Mouse (Mus musculus): ENCODE measurements around the gene Kyat1.
A peak's percentile ranks its signal among the peaks of the same experiment; 100 is the strongest.
"Not testable (repeated sequence)": the region's sequence is repeated elsewhere in the genome, so short reads cannot be mapped to it uniquely, and the experiment has no call there.

Kyat1 gene

GRCm38 (mm10) chr2:30171371-30171996, 34.2 kb downstream of the Kyat1 start, which contains the start of gene Endog:
Gene Endog (plus strand): TSS chr2:30171493.
- Histone ChIP-seq H3K27me3 (ENCODE audit: control insufficient read depth, insufficient read depth, low read length, poor library complexity, severe bottlenecking) (no peaks in the 10 kb centered on the region), H3K36me3 (ENCODE audit: control insufficient read depth, insufficient read depth, low read length, poor library complexity, severe bottlenecking) (peaks cover 5% of the 10 kb centered on the region)
- peak; percentile 84 for DNase-seq (ENCODE audit: low read depth, low spot score)

- peak; percentile 30 for DNase-seq (ENCODE audit: low read depth, low spot score)
- Histone ChIP-seq H3K27me3 (ENCODE audit: control insufficient read depth, insufficient read depth, low read length, poor library complexity, severe bottlenecking) (no peaks in the 10 kb centered on the region), H3K36me3 (ENCODE audit: control insufficient read depth, insufficient read depth, low read length, poor library complexity, severe bottlenecking) (no peaks in the 10 kb centered on the region)
Measured at GRCm38 (mm10) chr2:30166677-30167076, 39.0 kb downstream of the Kyat1 start.

- no peaks in the 10 kb centered on the region for H3K27me3 ChIP-seq (ENCODE audit: control insufficient read depth, insufficient read depth, low read length, poor library complexity, severe bottlenecking)
Measured at GRCm38 (mm10) chr2:30164340-30164932, 41.2 kb downstream of the Kyat1 start.

GRCm38 (mm10) chr2:30161809-30162208, 43.8 kb downstream of the Kyat1 start:
- DNase-seq (ENCODE audit: low read depth, low spot score) = peak; percentile 78
- Histone ChIP-seq H3K36me3 (ENCODE audit: control insufficient read depth, insufficient read depth, low read length, poor library complexity, severe bottlenecking) (no peaks in the 10 kb centered on the region), H3K27me3 (ENCODE audit: control insufficient read depth, insufficient read depth, low read length, poor library complexity, severe bottlenecking) (no peaks in the 10 kb centered on the region)

More at GRCm38 (mm10) chr2:30164340-30164932, 41.2 kb downstream of the Kyat1 start:
- H3K36me3 ChIP-seq (ENCODE audit: control insufficient read depth, insufficient read depth, low read length, poor library complexity, severe bottlenecking) = no peaks in the 10 kb centered on the region
- DNase-seq (ENCODE audit: low read depth, low spot score) = no peak

GRCm38 (mm10) chr2:30159871-30160270, 45.8 kb downstream of the Kyat1 start:
- not testable (repeated sequence) for DNase-seq (ENCODE audit: low read depth, low spot score); H3K27me3 ChIP-seq (ENCODE audit: control insufficient read depth, insufficient read depth, low read length, poor library complexity, severe bottlenecking); H3K36me3 ChIP-seq (ENCODE audit: control insufficient read depth, insufficient read depth, low read length, poor library complexity, severe bottlenecking)

GRCm38 (mm10) chr2:30152616-30153015, 53.0 kb downstream of the Kyat1 start:
- no peak for DNase-seq (ENCODE audit: low read depth, low spot score)
- H3K27me3 ChIP-seq (ENCODE audit: control insufficient read depth, insufficient read depth, low read length, poor library complexity, severe bottlenecking) = no peaks in the 10 kb centered on the region
- H3K36me3 ChIP-seq (ENCODE audit: control insufficient read depth, insufficient read depth, low read length, poor library complexity, severe bottlenecking) = peaks cover 4% of the 10 kb centered on the region; the same call in 1 of the 2 replicates

GRCm38 (mm10) chr2:30151840-30152239, 53.8 kb downstream of the Kyat1 start:
- no peaks in the 10 kb centered on the region for H3K27me3 ChIP-seq (ENCODE audit: control insufficient read depth, insufficient read depth, low read length, poor library complexity, severe bottlenecking)
- DNase-seq (ENCODE audit: low read depth, low spot score) = no peak
- H3K36me3 ChIP-seq (ENCODE audit: control insufficient read depth, insufficient read depth, low read length, poor library complexity, severe bottlenecking) = peaks cover 4% of the 10 kb centered on the region

- Histone ChIP-seq H3K27me3 (ENCODE audit: control insufficient read depth, insufficient read depth, low read length, poor library complexity, severe bottlenecking) (no peaks in the 10 kb centered on the region), H3K36me3 (ENCODE audit: control insufficient read depth, insufficient read depth, low read length, poor library complexity, severe bottlenecking) (peaks cover 4% of the 10 kb centered on the region)
- DNase-seq (ENCODE audit: low read depth, low spot score) = no peak
Measured at GRCm38 (mm10) chr2:30147466-30147865, 58.2 kb downstream of the Kyat1 start.

GRCm38 (mm10) chr2:30144436-30144835, 61.2 kb downstream of the Kyat1 start:
- no peak for DNase-seq (ENCODE audit: low read depth, low spot score)
- Histone ChIP-seq H3K27me3 (ENCODE audit: control insufficient read depth, insufficient read depth, low read length, poor library complexity, severe bottlenecking) (no peaks in the 10 kb centered on the region), H3K36me3 (ENCODE audit: control insufficient read depth, insufficient read depth, low read length, poor library complexity, severe bottlenecking) (peaks cover 8% of the 10 kb centered on the region)

GRCm38 (mm10) chr2:30140021-30140420, 65.6 kb downstream of the Kyat1 start:
- not testable (repeated sequence) for DNase-seq (ENCODE audit: low read depth, low spot score); H3K27me3 ChIP-seq (ENCODE audit: control insufficient read depth, insufficient read depth, low read length, poor library complexity, severe bottlenecking); H3K36me3 ChIP-seq (ENCODE audit: control insufficient read depth, insufficient read depth, low read length, poor library complexity, severe bottlenecking)

- peaks cover 10% of the 10 kb centered on the region; the same call in 1 of the 2 replicates for H3K36me3 ChIP-seq (ENCODE audit: control insufficient read depth, insufficient read depth, low read length, poor library complexity, severe bottlenecking)
- no peak for DNase-seq (ENCODE audit: low read depth, low spot score)
- H3K27me3 ChIP-seq (ENCODE audit: control insufficient read depth, insufficient read depth, low read length, poor library complexity, severe bottlenecking) = no peaks in the 10 kb centered on the region
Measured at GRCm38 (mm10) chr2:30136458-30136857, 69.2 kb downstream of the Kyat1 start.

Measured in splenic B cell, adult 2 months (primary cell).